Mouse (Mus musculus): ENCODE measurements around the gene Rcor1. TPM values are rescaled to one million over a fixed set of nuclear protein-coding genes. Genes with fewer than 3 reads are reported as not detected.
A peak's percentile ranks its signal among the peaks of the same experiment; 100 is the strongest.

The Rcor1 gene
- polyA plus RNA-seq, 1 experiment from 2014 or later = 9.1 TPM

DNA sequence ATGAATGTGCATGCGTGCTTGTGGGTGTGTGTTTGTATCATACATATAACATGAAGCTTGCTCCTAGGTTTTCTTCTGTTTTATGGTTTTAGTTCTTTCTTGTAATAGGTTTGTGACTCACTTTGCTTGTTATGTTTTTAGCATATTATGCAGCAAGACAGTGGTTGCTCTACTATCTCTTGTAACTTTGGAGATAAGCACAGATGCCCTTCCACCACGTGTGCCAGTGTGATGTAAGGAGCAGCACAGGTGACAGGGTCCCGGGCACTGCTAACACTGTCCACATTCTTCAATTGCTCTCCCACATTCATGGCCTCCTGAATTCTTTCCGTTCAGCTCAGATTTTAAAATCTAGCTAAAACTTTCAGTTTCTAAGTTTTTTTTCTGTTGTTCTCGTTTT, 6.3 kb upstream of the Rcor1 start:
- Histone ChIP-seq H3K27me3 (ENCODE audit: low read depth, poor library complexity, severe bottlenecking) (no peaks in the 10 kb centered on the region), H3K9me3 (replicated peaks) (no peaks in the 10 kb centered on the region), H3K4me1 (peaks cover 20% of the 10 kb centered on the region), H3K36me3 (no peaks in the 10 kb centered on the region), H3K4me3 (no peak overlapping the region), H3K27ac (no peak overlapping the region)
- 88% methylated on average over 5 of the region's 5 CpGs for WGBS
- no peak for DNase-seq (ENCODE audit: low spot score)

GRCm38 (mm10) chr12:111035182-111035824, 3.8 kb upstream of the Rcor1 start:
- peak overlapping the region; percentile 32 for H3K27ac ChIP-seq
- H3K4me3 ChIP-seq = no peak overlapping the region
- no peaks in the 10 kb centered on the region for H3K9me3 ChIP-seq (replicated peaks)
- H3K36me3 ChIP-seq = no peaks in the 10 kb centered on the region
- DNase-seq (ENCODE audit: low spot score) = no peak
- peaks cover 26% of the 10 kb centered on the region for H3K4me1 ChIP-seq
- WGBS = 61% methylated on average over 12 of the region's 12 CpGs
- no peaks in the 10 kb centered on the region for H3K27me3 ChIP-seq (ENCODE audit: low read depth, poor library complexity, severe bottlenecking)

DNA sequence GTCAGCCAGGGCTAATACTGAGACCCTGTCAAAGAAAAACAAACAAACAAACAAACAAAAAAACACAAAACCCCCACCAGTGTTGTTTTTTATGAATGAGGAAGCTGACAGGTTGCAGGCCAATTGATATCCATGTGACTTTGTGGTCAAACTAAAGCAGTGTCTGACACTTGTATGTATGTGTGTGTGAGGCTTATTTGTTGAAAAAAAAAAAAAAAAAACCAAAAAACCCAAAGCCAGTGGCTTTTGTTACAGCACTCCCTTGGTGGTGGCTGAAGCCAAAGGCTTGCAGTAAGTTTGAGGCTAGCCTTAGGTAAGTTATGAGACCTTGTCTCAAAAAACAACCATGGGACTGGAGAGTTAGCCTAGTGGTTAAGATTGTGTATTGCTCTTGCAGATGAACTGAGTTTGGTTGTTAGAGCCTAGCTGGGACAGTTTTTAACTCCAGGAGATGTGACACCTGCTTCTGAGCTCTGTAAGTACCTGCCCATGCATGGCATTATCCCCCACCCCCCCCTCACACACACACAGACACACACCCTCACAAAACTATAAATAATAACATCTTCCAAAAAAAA, 2.9 kb upstream of the Rcor1 start:
- H3K27me3 ChIP-seq (ENCODE audit: low read depth, poor library complexity, severe bottlenecking) = no peaks in the 10 kb centered on the region
- peaks cover 36% of the 10 kb centered on the region for H3K4me1 ChIP-seq

DNA sequence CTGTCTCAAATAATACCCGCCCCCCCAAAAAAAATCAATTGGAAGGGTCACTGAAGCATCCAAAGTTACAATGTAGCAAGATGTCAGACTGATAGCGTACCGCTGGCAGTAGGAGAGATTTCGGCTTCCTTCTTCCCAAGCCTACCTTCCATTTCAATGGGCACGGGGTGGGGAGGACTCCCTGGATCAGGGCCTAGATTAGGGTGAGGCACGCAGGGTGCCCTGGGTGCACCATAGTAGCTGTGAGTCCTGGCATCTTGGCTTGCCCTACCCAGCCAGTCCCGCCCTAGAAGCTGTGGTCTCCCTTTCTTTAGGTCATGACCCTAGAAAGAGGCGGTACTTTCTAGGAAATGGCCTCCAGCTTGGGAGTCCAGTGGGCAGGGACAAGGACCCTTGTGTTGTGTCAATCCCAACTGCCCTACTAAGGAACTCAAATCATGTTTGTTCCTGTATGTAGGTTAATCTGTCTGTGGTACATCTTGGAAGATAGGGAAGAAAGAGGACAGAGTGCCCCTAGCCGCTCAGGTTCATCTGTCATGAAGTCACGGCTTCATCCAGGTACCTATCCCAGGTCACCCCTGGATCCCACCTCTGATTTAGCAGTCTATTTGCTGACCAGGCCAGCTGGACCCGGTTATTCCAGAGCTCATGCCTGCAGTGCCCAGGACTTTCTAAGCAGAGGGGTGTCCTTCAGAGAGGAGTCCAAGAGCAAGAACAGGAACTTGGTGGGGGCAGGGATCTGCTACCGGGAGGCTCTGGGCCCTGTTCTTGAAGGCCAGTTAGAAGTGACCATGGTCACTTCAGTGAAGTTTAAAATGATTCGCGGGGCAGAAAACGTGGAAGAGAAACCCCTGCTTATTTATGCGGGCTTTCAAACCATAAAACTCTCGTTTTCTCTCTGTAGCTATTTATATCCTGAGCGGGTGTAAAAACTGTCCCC, 1.6 kb upstream of the Rcor1 start:
- no peaks in the 10 kb centered on the region for H3K27me3 ChIP-seq (ENCODE audit: low read depth, poor library complexity, severe bottlenecking)
- peaks cover 4% of the 10 kb centered on the region for H3K36me3 ChIP-seq
- peaks cover 39% of the 10 kb centered on the region for H3K4me1 ChIP-seq
- DNase-seq (ENCODE audit: low spot score) = peak; percentile 61
- peak overlapping the region; percentile 99 for H3K27ac ChIP-seq
- peak overlapping the region; percentile 99 for H3K4me3 ChIP-seq
- WGBS = 51% methylated on average over 18 of the region's 18 CpGs
- no peaks in the 10 kb centered on the region for H3K9me3 ChIP-seq (replicated peaks)

More for the DNA sequence above, 2.9 kb upstream of the Rcor1 start:
- H3K36me3 ChIP-seq = no peaks in the 10 kb centered on the region
- H3K4me3 ChIP-seq = no peak overlapping the region
- DNase-seq (ENCODE audit: low spot score) = no peak
- no peak overlapping the region for H3K27ac ChIP-seq
- no peaks in the 10 kb centered on the region for H3K9me3 ChIP-seq (replicated peaks)

- Histone ChIP-seq H3K4me1 (peaks cover 39% of the 10 kb centered on the region), H3K4me3 (peak overlapping the region; percentile 99), H3K36me3 (peaks cover 13% of the 10 kb centered on the region), H3K9me3 (replicated peaks) (no peaks in the 10 kb centered on the region), H3K27me3 (ENCODE audit: low read depth, poor library complexity, severe bottlenecking) (no peaks in the 10 kb centered on the region), H3K27ac (peak overlapping the region; percentile 99)
- DNase-seq (ENCODE audit: low spot score) = peak; percentile 89
- WGBS = under 1% methylated on average over 54 of the region's 54 CpGs
These were observed 748 bp upstream of the Rcor1 start for GRCm38 (mm10) chr12:111038231-111038975.

- peak; percentile 53 for DNase-seq (ENCODE audit: low spot score)
- Histone ChIP-seq H3K27me3 (ENCODE audit: low read depth, poor library complexity, severe bottlenecking) (no peaks in the 10 kb centered on the region), H3K4me1 (peaks cover 39% of the 10 kb centered on the region), H3K4me3 (peak overlapping the region; percentile 99), H3K9me3 (replicated peaks) (no peaks in the 10 kb centered on the region), H3K27ac (peak overlapping the region; percentile 99), H3K36me3 (peaks cover 28% of the 10 kb centered on the region)
- under 1% methylated on average over 65 of the region's 65 CpGs for WGBS
These were observed 800 bp downstream of the Rcor1 start for GRCm38 (mm10) chr12:111039771-111040530.

DNA sequence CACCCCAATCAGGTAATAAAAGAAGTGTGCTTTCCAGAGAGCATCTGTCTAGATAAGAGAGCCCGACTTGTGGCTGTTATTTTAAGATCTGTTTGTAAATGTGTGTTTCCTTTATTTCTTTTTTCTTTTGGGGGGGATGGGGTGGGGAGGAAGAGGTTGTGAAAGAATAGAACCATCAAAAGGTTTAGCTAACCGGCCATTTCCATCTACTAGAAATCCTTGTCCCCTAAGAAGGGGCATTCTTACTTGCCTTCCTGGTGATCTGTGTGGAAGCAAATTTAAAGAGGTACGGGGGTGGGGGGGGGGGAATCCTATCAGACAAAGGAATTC, 1.3 kb downstream of the Rcor1 start:
- DNase-seq (ENCODE audit: low spot score) = no peak
- Histone ChIP-seq H3K36me3 (peaks cover 32% of the 10 kb centered on the region), H3K27ac (peak overlapping the region; percentile 99), H3K9me3 (replicated peaks) (no peaks in the 10 kb centered on the region), H3K4me3 (peak overlapping the region; percentile 99), H3K4me1 (peaks cover 33% of the 10 kb centered on the region), H3K27me3 (ENCODE audit: low read depth, poor library complexity, severe bottlenecking) (no peaks in the 10 kb centered on the region)
- WGBS = 15% methylated on average over 3 of the region's 3 CpGs

GRCm38 (mm10) chr12:111041196-111041595, 2.0 kb downstream of the Rcor1 start:
- peak; percentile 44 for DNase-seq (ENCODE audit: low spot score)
- Histone ChIP-seq H3K4me1 (peaks cover 30% of the 10 kb centered on the region), H3K27ac (no peak overlapping the region), H3K4me3 (peak overlapping the region; percentile 99), H3K27me3 (ENCODE audit: low read depth, poor library complexity, severe bottlenecking) (no peaks in the 10 kb centered on the region), H3K36me3 (peaks cover 36% of the 10 kb centered on the region), H3K9me3 (replicated peaks) (no peaks in the 10 kb centered on the region)
- whole genome bisulfite sequencing = 59% methylated on average over 4 of the region's 4 CpGs

- WGBS = 100% methylated on average over 1 of the region's 1 CpGs
- Histone ChIP-seq H3K27ac (no peak overlapping the region), H3K9me3 (replicated peaks) (no peaks in the 10 kb centered on the region), H3K27me3 (ENCODE audit: low read depth, poor library complexity, severe bottlenecking) (no peaks in the 10 kb centered on the region), H3K4me1 (peaks cover 27% of the 10 kb centered on the region), H3K36me3 (peaks cover 39% of the 10 kb centered on the region), H3K4me3 (no peak overlapping the region)
- DNase-seq (ENCODE audit: low spot score) = no peak
These were observed 3.2 kb downstream of the Rcor1 start for GRCm38 (mm10) chr12:111042365-111042764.

- 90% methylated on average over 2 of the region's 2 CpGs for WGBS
- H3K4me1 ChIP-seq = peaks cover 20% of the 10 kb centered on the region
- H3K4me3 ChIP-seq = no peak overlapping the region
- peaks cover 45% of the 10 kb centered on the region for H3K36me3 ChIP-seq
- DNase-seq (ENCODE audit: low spot score) = no peak
- H3K27ac ChIP-seq = no peak overlapping the region
- no peaks in the 10 kb centered on the region for H3K9me3 ChIP-seq (replicated peaks)
- H3K27me3 ChIP-seq (ENCODE audit: low read depth, poor library complexity, severe bottlenecking) = no peaks in the 10 kb centered on the region
These were observed 5.7 kb downstream of the Rcor1 start for GRCm38 (mm10) chr12:111044880-111045279.

- no peak for DNase-seq (ENCODE audit: low spot score)
- Histone ChIP-seq H3K27ac (no peak overlapping the region), H3K4me3 (no peak overlapping the region), H3K4me1 (peaks cover 8% of the 10 kb centered on the region), H3K9me3 (replicated peaks) (no peaks in the 10 kb centered on the region), H3K27me3 (ENCODE audit: low read depth, poor library complexity, severe bottlenecking) (no peaks in the 10 kb centered on the region), H3K36me3 (peaks cover 55% of the 10 kb centered on the region)
- 89% methylated on average over 1 of the region's 1 CpGs for WGBS
These were observed 7.7 kb downstream of the Rcor1 start for GRCm38 (mm10) chr12:111046866-111047265.

DNA sequence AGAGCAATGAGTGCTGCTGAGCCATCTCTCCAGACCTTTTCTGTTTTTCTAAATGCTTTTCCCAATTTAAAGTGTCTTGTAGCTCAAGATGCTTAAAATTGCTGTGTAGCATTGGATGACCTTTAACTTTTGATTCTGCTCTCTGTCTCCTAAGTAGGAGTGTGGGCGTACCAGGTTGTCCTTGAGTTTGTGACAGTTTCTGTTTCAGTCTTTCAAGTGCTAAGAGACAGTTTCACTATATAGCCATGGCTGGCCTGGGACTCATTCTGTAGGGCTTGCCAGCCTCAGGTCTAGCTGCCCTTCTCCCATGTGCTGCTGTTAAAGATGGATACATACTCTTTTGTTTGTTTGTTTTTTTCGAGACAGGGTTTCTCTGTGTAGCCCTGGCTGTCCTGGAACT, 9.1 kb downstream of the Rcor1 start:
- no peak overlapping the region for H3K27ac ChIP-seq
- no peak overlapping the region for H3K4me3 ChIP-seq
- WGBS = 96% methylated on average over 2 of the region's 2 CpGs
- H3K27me3 ChIP-seq (ENCODE audit: low read depth, poor library complexity, severe bottlenecking) = no peaks in the 10 kb centered on the region
- H3K9me3 ChIP-seq (replicated peaks) = no peaks in the 10 kb centered on the region
- peaks cover 8% of the 10 kb centered on the region for H3K4me1 ChIP-seq
- H3K36me3 ChIP-seq = peaks cover 50% of the 10 kb centered on the region
- no peak for DNase-seq (ENCODE audit: low spot score)
